Mouse (Mus musculus) midbrain, embryonic 16.5 days (tissue): ENCODE data around the gene 1700001O22Rik. TPM values are rescaled to one million over a fixed set of nuclear protein-coding genes. Genes with fewer than 3 reads are reported as not detected.
A peak's percentile ranks its signal among the peaks of the same experiment; 100 is the strongest.

Experiments
- ATAC-seq: fragments of 200-750 bp; cut with Nextera tagmentation; 2 replicates; pipeline ENCODE4 v1.8.0; 2017; ENCODE audit warnings: moderate TSS enrichment
- H3K27ac ChIP-seq: fragments of 300-500 bp; sonication (generic); 2 replicates; pipeline ENCODE4 v1.5.1; 2014; ENCODE audit warnings: mild to moderate bottlenecking, low read length, mixed read lengths
- H3K27me3 ChIP-seq: fragments of 300-500 bp; sonication (generic); 2 replicates; pipeline ENCODE4 v1.6.1; 2014; ENCODE audit warnings: low read depth, low read length, mixed read lengths; ENCODE audit not compliant: control insufficient read depth, insufficient read depth
- H3K36me3 ChIP-seq: fragments of 300-500 bp; sonication (generic); 2 replicates; pipeline ENCODE4 v1.6.1; 2014; ENCODE audit warnings: mild to moderate bottlenecking, low read length, moderate library complexity, mixed read lengths; ENCODE audit not compliant: control insufficient read depth, insufficient read depth
- H3K4me1 ChIP-seq: fragments of 300-500 bp; sonication (generic); 2 replicates; pipeline ENCODE4 v1.6.1; 2014; ENCODE audit warnings: mild to moderate bottlenecking, low read length, mixed read lengths; ENCODE audit not compliant: control insufficient read depth, insufficient read depth
- H3K4me2 ChIP-seq: fragments of 300-500 bp; sonication (generic); 2 replicates; pipeline ENCODE4 v1.6.1; 2014; ENCODE audit warnings: mild to moderate bottlenecking, low read length, mixed read lengths
- H3K4me3 ChIP-seq: fragments of 300-500 bp; sonication (generic); 2 replicates; pipeline ENCODE4 v1.5.1; 2014; ENCODE audit warnings: low read depth, mild to moderate bottlenecking, low read length, moderate library complexity, mixed read lengths
- H3K9ac ChIP-seq: fragments of 300-500 bp; sonication (generic); 2 replicates; pipeline ENCODE4 v1.6.1; 2014; ENCODE audit warnings: low read depth, low read length, mixed read lengths
- H3K9me3 ChIP-seq: fragments of 300-500 bp; sonication (generic); replicated peaks from 2 replicates; pipeline ENCODE4 v1.6.1; 2014; ENCODE audit warnings: mild to moderate bottlenecking, low read length, mixed read lengths; ENCODE audit not compliant: control insufficient read depth, poor library complexity, severe bottlenecking
- WGBS: fragments of 180-500 bp; shearing (Covaris S2); extraction: QIAGEN DNeasy Blood & Tissue Kit; methylation state at CpG from one replicate; pipeline ENCODE4 v1.1.7; 2014; 5-methylcytosine and 5-hydroxymethylcytosine counted together
- polyA plus RNA-seq: library from polyadenylated mRNA; unstranded; fragments of >200 nt; fragmentation: Nextera tagmentation; extraction: Ambion mirVana; gene quantifications from 2 replicates; pipeline ENCODE4 v1.2.1, GENCODE M21; 2015

1700001O22Rik gene
- polyA plus RNA-seq, 1 experiment from 2014 or later, result 2.1 TPM

GRCm38 (mm10) chr2:30836238-30836990 lies 33.0 kb upstream of the 1700001O22Rik start:
- Histone ChIP-seq H3K4me2 (no peak overlapping the region), H3K9me3 (no peaks in the 10 kb centered on the region), H3K27ac (no peak overlapping the region), H3K9ac (no peak overlapping the region), H3K4me1 (no peaks in the 10 kb centered on the region), H3K4me3 (no peak overlapping the region), H3K27me3 (no peaks in the 10 kb centered on the region), H3K36me3 (no peaks in the 10 kb centered on the region)
- ATAC-seq, result no peak
- WGBS, result 13% methylated on average over 21 of the region's 21 CpGs

- H3K27ac ChIP-seq, result no peak within 1 kb of the TSS
- H3K4me1 ChIP-seq, result no peaks in the 10 kb centered on the region
- no peak within 1 kb of the TSS for H3K4me3 ChIP-seq
- no peaks in the 10 kb centered on the region for H3K9me3 ChIP-seq
- ATAC-seq, result no peak
- 69% methylated on average over 8 of the region's 10 CpGs for WGBS
- no peaks in the 10 kb centered on the region for H3K36me3 ChIP-seq
- no peak within 1 kb of the TSS for H3K4me2 ChIP-seq
- no peak within 1 kb of the TSS for H3K9ac ChIP-seq
- H3K27me3 ChIP-seq, result no peaks in the 10 kb centered on the region
Observed at GRCm38 (mm10) chr2:30834373-30835022, 31.0 kb upstream of the 1700001O22Rik start, which contains the start of gene Prrx2. Prrx2 (plus strand) TSS chr2:30834972.

GRCm38 (mm10) chr2:30833644-30834043 lies 30.2 kb upstream of the 1700001O22Rik start:
- ATAC-seq, result no peak
- H3K27me3 ChIP-seq, result no peaks in the 10 kb centered on the region
- H3K36me3 ChIP-seq, result no peaks in the 10 kb centered on the region
- H3K4me3 ChIP-seq, result no peak overlapping the region
- H3K27ac ChIP-seq, result no peak overlapping the region
- H3K9me3 ChIP-seq, result no peaks in the 10 kb centered on the region
- H3K4me1 ChIP-seq, result no peaks in the 10 kb centered on the region
- H3K9ac ChIP-seq, result no peak overlapping the region
- whole genome bisulfite sequencing, result 68% methylated on average over 5 of the region's 5 CpGs
- H3K4me2 ChIP-seq, result no peak overlapping the region

GRCm38 (mm10) chr2:30830283-30830795 lies 26.9 kb upstream of the 1700001O22Rik start, which contains the start of gene Asb6:
Asb6 (minus strand) TSS chr2:30830333.
- no peak for ATAC-seq
- Histone ChIP-seq H3K9ac (no peak within 1 kb of the TSS), H3K4me3 (no peak within 1 kb of the TSS), H3K4me2 (no peak within 1 kb of the TSS), H3K27me3 (no peaks in the 10 kb centered on the region), H3K27ac (no peak within 1 kb of the TSS), H3K9me3 (no peaks in the 10 kb centered on the region), H3K4me1 (peaks cover 13% of the 10 kb centered on the region), H3K36me3 (peaks cover 3% of the 10 kb centered on the region)
- 2% methylated on average over 4 of the region's 4 CpGs for WGBS

GRCm38 (mm10) chr2:30829315-30829714 lies 25.9 kb upstream of the 1700001O22Rik start:
- WGBS, result 36% methylated on average over 5 of the region's 5 CpGs
- H3K36me3 ChIP-seq, result peaks cover 10% of the 10 kb centered on the region
- ATAC-seq, result no peak

GRCm38 (mm10) chr2:30827749-30828475 lies 24.5 kb upstream of the 1700001O22Rik start:
- Histone ChIP-seq H3K4me2 (peak overlapping the region; percentile 94), H3K9me3 (no peaks in the 10 kb centered on the region), H3K27ac (peak overlapping the region; percentile 68), H3K27me3 (no peaks in the 10 kb centered on the region), H3K4me1 (peaks cover 13% of the 10 kb centered on the region), H3K9ac (peak overlapping the region; percentile 78), H3K4me3 (peak overlapping the region; percentile 77), H3K36me3 (peaks cover 24% of the 10 kb centered on the region)
- ATAC-seq, result peak; percentile 89
- under 1% methylated on average over 63 of the region's 63 CpGs for WGBS

More at GRCm38 (mm10) chr2:30829315-30829714, 25.9 kb upstream of the 1700001O22Rik start:
- Histone ChIP-seq H3K4me2 (no peak overlapping the region), H3K4me3 (no peak overlapping the region), H3K4me1 (peaks cover 13% of the 10 kb centered on the region), H3K9me3 (no peaks in the 10 kb centered on the region), H3K9ac (no peak overlapping the region), H3K27ac (no peak overlapping the region), H3K27me3 (no peaks in the 10 kb centered on the region)

- ATAC-seq, result no peak
Observed at GRCm38 (mm10) chr2:30826825-30827748, 23.6 kb upstream of the 1700001O22Rik start.

More at GRCm38 (mm10) chr2:30826825-30827748, 23.6 kb upstream of the 1700001O22Rik start:
- Histone ChIP-seq H3K36me3 (peaks cover 31% of the 10 kb centered on the region), H3K9ac (peak overlapping the region; percentile 78), H3K27ac (no peak overlapping the region; the same call in 1 of the 2 replicates), H3K27me3 (no peaks in the 10 kb centered on the region), H3K4me1 (peaks cover 13% of the 10 kb centered on the region), H3K4me3 (peak overlapping the region; percentile 77), H3K9me3 (no peaks in the 10 kb centered on the region), H3K4me2 (peak overlapping the region; percentile 94)
- 38% methylated on average over 26 of the region's 26 CpGs for WGBS
